Mouse (Mus musculus) heart, embryonic 11.5 days (tissue): ENCODE results near the gene Brdt. TPM values are rescaled to one million over a fixed set of nuclear protein-coding genes. Genes with fewer than 3 reads are reported as not detected.

Source experiments
- ATAC-seq: fragments of 200-750 bp; cut with Nextera tagmentation; replicated peaks from 2 replicates; pipeline ENCODE4 v1.8.0; 2017; ENCODE audit warnings: moderate library complexity; ENCODE audit not compliant: insufficient number of reproducible peaks, low FRiP score, low TSS enrichment
- H3K27ac ChIP-seq: fragments of 300-500 bp; sonication (generic); 2 replicates; pipeline ENCODE4 v1.5.1; 2014; ENCODE audit warnings: mild to moderate bottlenecking, low read depth, low read length
- H3K27me3 ChIP-seq: fragments of 300-500 bp; sonication (generic); 2 replicates; pipeline ENCODE4 v1.6.1; 2014; ENCODE audit warnings: mild to moderate bottlenecking, low read length, mixed read lengths; ENCODE audit not compliant: control insufficient read depth, insufficient read depth
- H3K36me3 ChIP-seq: fragments of 300-500 bp; sonication (generic); 2 replicates; pipeline ENCODE4 v1.6.1; 2014; ENCODE audit warnings: mild to moderate bottlenecking, low read length, moderate library complexity, mixed read lengths; ENCODE audit not compliant: control insufficient read depth, insufficient read depth
- H3K4me1 ChIP-seq: fragments of 300-500 bp; sonication (generic); 2 replicates; pipeline ENCODE4 v1.6.1; 2014; ENCODE audit warnings: low read length; ENCODE audit not compliant: control insufficient read depth, insufficient read depth
- H3K4me2 ChIP-seq: fragments of 300-500 bp; sonication (generic); 2 replicates; pipeline ENCODE4 v1.6.1; 2014; ENCODE audit warnings: mild to moderate bottlenecking, moderate library complexity
- H3K4me3 ChIP-seq: fragments of 300-500 bp; sonication (generic); 2 replicates; pipeline ENCODE4 v1.5.1; 2014; ENCODE audit warnings: low read depth, low read length
- H3K9ac ChIP-seq: fragments of 300-500 bp; sonication (generic); 2 replicates; pipeline ENCODE4 v1.6.1; 2014; ENCODE audit warnings: mild to moderate bottlenecking, low read depth, low read length, moderate library complexity
- H3K9me3 ChIP-seq: fragments of 300-500 bp; sonication (generic); replicated peaks from 2 replicates; pipeline ENCODE4 v1.6.1; 2016; ENCODE audit warnings: low read length; ENCODE audit not compliant: control insufficient read depth
- WGBS: fragments of 180-500 bp; shearing (Covaris S2); extraction: QIAGEN DNeasy Blood & Tissue Kit; methylation state at CpG from one replicate; pipeline ENCODE4 v1.1.7; 2014; ENCODE audit not compliant: insufficient replicate concordance; 5-methylcytosine and 5-hydroxymethylcytosine counted together
- polyA plus RNA-seq: library from polyadenylated mRNA; unstranded; fragments of >200 nt; fragmentation: Nextera tagmentation; extraction: Ambion mirVana; gene quantifications from 2 replicates; pipeline ENCODE4 v1.2.1, GENCODE M21; 2014

Brdt gene
- polyA plus RNA-seq, 1 experiment from 2014 or later, result 0.87 TPM

DNA sequence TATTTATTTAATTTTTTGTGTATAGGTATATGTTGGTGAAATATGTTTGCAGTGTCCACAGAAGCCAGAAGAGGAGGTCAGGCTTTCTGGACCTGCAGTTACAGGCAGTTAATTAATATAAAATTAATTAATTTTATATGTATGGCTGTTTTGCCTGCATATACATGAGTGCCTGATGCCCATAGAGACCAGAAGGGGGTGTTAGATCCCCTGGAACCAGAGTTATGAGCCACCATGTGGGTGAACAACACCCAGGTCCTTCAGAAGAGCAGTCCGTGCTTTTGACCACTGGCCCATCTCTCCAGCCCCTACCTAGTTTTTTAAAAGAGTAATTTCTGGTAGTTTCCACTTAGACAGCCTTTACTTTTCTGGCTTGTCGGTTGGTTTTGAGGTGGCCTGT, 81.3 kb downstream of the Brdt start:
- no peaks in the 10 kb centered on the region for H3K9me3 ChIP-seq
- no peaks in the 10 kb centered on the region for H3K36me3 ChIP-seq
- ATAC-seq, result no peak
- 72% methylated on average over 2 of the region's 2 CpGs for WGBS
- H3K4me3 ChIP-seq, result no peak overlapping the region
- H3K27ac ChIP-seq, result no peak overlapping the region
- no peaks in the 10 kb centered on the region for H3K4me1 ChIP-seq
- H3K27me3 ChIP-seq, result no peaks in the 10 kb centered on the region
- no peak overlapping the region for H3K9ac ChIP-seq
- H3K4me2 ChIP-seq, result no peak overlapping the region

DNA sequence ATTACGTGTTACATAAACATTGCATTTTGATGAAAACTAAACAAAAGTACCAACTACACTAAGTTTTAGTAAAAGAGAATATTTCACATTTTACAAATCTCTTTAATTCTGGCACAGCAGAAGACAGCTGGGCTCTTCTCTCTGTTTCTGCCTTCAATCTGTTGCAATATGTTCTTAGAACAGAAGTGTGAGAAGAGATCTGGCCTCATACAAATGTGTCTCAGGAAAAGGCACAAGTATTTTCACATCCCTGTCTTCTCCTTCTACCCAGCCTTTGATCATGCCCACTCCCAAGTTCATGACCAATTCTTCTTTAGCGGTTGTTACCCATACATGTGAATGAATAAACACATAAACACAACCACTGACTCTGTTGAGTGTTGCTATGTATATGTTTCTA, 84.1 kb downstream of the Brdt start:
- Histone ChIP-seq H3K27me3 (no peaks in the 10 kb centered on the region), H3K36me3 (no peaks in the 10 kb centered on the region)
- 69% methylated on average over 2 of the region's 2 CpGs for WGBS

DNA sequence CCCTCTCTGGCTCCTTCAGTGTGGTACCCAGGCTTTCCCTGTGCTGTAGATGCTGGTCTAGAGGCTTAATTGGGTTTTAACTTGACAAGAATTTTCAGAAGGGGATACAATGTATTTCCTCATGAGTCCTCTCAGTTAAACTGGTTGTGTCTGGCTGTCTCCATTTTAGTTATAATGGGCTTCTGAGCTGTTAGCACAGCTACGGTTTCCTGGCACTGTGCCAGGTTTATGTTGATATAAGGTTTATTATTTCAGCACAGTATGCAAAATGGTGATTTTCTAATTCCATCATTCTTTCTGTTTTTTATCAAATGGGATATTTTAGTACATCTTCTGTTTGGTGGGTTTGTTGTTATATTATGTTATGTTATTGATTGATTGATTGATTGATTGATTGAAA, 90.7 kb downstream of the Brdt start:
- Histone ChIP-seq H3K4me2 (no peak overlapping the region), H3K27ac (no peak overlapping the region), H3K4me1 (no peaks in the 10 kb centered on the region), H3K36me3 (no peaks in the 10 kb centered on the region), H3K9me3 (no peaks in the 10 kb centered on the region), H3K27me3 (no peaks in the 10 kb centered on the region), H3K9ac (no peak overlapping the region), H3K4me3 (no peak overlapping the region)
- ATAC-seq, result no peak
- WGBS, result 53% methylated on average over 1 of the region's 1 CpGs

More for the DNA sequence above, 84.1 kb downstream of the Brdt start:
- Histone ChIP-seq H3K9me3 (no peaks in the 10 kb centered on the region), H3K9ac (no peak overlapping the region), H3K4me3 (no peak overlapping the region), H3K4me1 (no peaks in the 10 kb centered on the region), H3K4me2 (no peak overlapping the region), H3K27ac (no peak overlapping the region)
- ATAC-seq, result no peak

DNA sequence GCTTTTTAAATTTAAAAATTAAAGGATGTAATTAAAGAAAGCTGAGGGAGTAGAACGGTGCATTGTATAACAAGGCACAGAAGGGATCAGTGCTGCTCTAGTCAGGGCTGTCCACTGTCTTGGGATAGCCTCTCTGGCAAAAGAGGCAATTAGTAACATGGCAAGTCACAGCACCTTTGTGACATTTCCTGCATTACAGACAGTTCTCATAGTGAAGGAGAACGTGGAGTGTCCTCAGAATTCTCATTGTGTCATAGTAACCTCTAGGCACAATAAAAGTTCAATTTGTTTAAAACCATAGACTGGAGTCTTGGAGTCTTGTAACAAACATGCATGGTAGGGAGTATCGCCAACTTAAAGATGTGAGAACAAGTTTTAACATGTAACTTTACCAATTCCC, 100.3 kb downstream of the Brdt start, which contains the start of gene Lpcat2b:
Gene Lpcat2b, plus strand, starts transcription at position 301 of the 400 bp plus-strand sequence.
- H3K27me3 ChIP-seq, result no peaks in the 10 kb centered on the region
- H3K4me1 ChIP-seq, result no peaks in the 10 kb centered on the region
- WGBS, result 71% methylated on average over 3 of the region's 3 CpGs
- no peaks in the 10 kb centered on the region for H3K36me3 ChIP-seq
- H3K9ac ChIP-seq, result no peak within 1 kb of the TSS
- ATAC-seq, result no peak
- no peak within 1 kb of the TSS for H3K4me3 ChIP-seq
- H3K4me2 ChIP-seq, result no peak within 1 kb of the TSS
- no peak within 1 kb of the TSS for H3K27ac ChIP-seq
- no peaks in the 10 kb centered on the region for H3K9me3 ChIP-seq

DNA sequence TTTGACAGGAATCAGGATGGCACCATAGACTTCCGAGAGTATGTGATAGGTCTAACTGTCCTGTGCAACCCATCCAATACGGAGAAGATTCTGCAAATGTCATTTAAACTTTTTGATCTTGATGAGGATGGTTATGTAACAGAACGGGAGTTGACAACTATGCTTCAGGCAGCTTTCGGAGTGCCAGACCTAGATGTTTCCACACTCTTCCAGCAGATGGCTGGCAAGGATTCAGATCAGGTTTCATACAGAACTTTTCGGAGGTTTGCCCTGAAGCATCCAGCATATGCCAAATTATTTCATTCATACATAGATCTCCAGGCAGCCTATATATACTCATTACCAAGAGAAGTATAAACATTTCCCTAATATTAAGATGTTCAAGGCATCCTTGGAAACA, 103.0 kb downstream of the Brdt start:
- Histone ChIP-seq H3K4me2 (no peak overlapping the region), H3K4me1 (peaks cover 5% of the 10 kb centered on the region; the same call in 1 of the 2 replicates), H3K27me3 (no peaks in the 10 kb centered on the region), H3K9me3 (no peaks in the 10 kb centered on the region), H3K27ac (no peak overlapping the region), H3K9ac (no peak overlapping the region), H3K36me3 (no peaks in the 10 kb centered on the region), H3K4me3 (no peak overlapping the region)
- WGBS, result 78% methylated on average over 5 of the region's 5 CpGs
- ATAC-seq, result no peak

DNA sequence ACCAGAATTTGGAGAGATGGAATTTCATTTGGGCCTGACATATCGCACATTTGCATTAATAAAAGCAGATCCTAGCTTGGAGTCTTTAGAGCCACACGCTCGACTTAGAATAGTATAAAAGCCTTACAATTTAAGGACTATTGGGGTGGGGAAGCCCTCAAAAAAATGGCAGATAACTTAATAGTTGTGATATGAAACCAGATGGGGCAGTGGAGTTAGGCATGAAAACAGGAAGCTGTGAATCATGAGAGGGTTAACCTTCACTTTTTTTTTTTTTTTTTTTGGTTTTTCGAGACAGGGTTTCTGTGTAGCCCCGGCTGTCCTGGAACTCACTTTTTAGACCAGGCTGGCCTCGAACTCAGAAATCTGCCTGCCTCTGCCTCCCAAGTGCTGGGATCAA, 105.2 kb downstream of the Brdt start:
- Histone ChIP-seq H3K27ac (no peak overlapping the region), H3K4me3 (no peak overlapping the region), H3K36me3 (no peaks in the 10 kb centered on the region), H3K9ac (no peak overlapping the region), H3K9me3 (no peaks in the 10 kb centered on the region), H3K4me1 (peaks cover 5% of the 10 kb centered on the region; the same call in 1 of the 2 replicates), H3K27me3 (no peaks in the 10 kb centered on the region), H3K4me2 (no peak overlapping the region)
- 88% methylated on average over 6 of the region's 6 CpGs for WGBS
- no peak for ATAC-seq

Other genes starting within 250 kb of the Brdt start
- 38.2 and 39.2 TPM in 2 replicates for gene Tgfbr3, start 41.5 kb upstream of the Brdt start, polyA plus RNA-seq
- 0.29 and 0.56 TPM in 2 replicates for gene Ephx4, start 71.6 kb downstream of the Brdt start, polyA plus RNA-seq
- not detected in 2 replicates for gene Lpcat2b, start 100.4 kb downstream of the Brdt start, polyA plus RNA-seq
- gene Btbd8, start 106.8 kb downstream of the Brdt start, polyA plus RNA-seq, result 3.6 and 4.2 TPM in 2 replicates
- 0.23 and 0.40 TPM in 2 replicates for gene Gm42669, start 176.5 kb downstream of the Brdt start, polyA plus RNA-seq
- 0.06 TPM in 1 of 2 replicates, not detected in the other for gene 1700028K03Rik, start 203.6 kb downstream of the Brdt start, polyA plus RNA-seq